Mouse (Mus musculus): Measurements from ENCODE around the gene AB124611. TPM values are rescaled to one million over a fixed set of nuclear protein-coding genes. Genes with fewer than 3 reads are reported as not detected.
"Not testable (repeated sequence)": the region's sequence is repeated elsewhere in the genome, so short reads cannot be mapped to it uniquely, and the experiment has no call there.

The AB124611 gene
- total RNA-seq, 1 experiment from 2014 or later = 2.6 TPM

- ATAC-seq (replicated peaks; ENCODE audit: low read depth, poor library complexity, severe bottlenecking) = no peak
These were observed 8.0 kb upstream of the AB124611 start for GRCm38 (mm10) chr9:21517947-21518495.

- ATAC-seq (replicated peaks; ENCODE audit: low read depth, poor library complexity, severe bottlenecking) = not testable (repeated sequence)
These were observed 7.3 kb upstream of the AB124611 start for GRCm38 (mm10) chr9:21518690-21519089.

GRCm38 (mm10) chr9:21525142-21525936, 637 bp upstream of the AB124611 start:
- peak; percentile 51 for ATAC-seq (replicated peaks; ENCODE audit: low read depth, poor library complexity, severe bottlenecking)

- no peak for ATAC-seq (replicated peaks; ENCODE audit: low read depth, poor library complexity, severe bottlenecking)
These were observed 613 bp downstream of the AB124611 start for GRCm38 (mm10) chr9:21526634-21526944.

DNA sequence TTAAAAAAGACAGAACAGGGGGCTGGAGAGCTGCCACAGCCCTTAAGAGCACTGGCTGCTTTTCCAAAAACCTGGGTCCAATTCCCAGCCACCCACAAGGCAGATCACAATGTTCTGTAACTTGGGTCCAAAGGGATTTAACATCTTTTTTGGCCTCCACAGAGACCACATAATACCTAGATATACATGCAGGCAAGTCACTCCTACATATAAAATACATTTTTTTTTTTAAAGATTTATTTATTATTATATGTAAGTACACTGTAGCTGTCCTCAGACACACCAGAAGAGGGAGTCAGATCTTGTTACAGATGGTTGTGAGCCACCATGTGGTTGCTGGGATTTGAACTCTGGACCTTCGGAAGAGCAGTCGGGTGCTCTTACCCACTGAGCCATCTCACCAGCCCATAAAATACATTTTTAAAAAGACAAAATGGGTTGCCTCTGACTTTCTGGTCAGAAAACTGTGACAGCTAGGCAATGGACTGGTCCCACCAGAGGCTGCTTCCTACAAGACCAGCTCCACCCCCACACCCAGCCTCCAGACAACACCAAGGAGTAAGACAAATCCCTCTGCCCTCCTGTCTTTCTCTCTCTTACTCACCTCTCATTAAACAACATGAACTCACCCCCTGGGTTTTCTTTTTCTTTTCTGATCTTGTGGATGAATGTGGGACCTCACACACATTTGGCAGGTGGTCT, 1.3 kb downstream of the AB124611 start:
- no peak for ATAC-seq (replicated peaks; ENCODE audit: low read depth, poor library complexity, severe bottlenecking)

DNA sequence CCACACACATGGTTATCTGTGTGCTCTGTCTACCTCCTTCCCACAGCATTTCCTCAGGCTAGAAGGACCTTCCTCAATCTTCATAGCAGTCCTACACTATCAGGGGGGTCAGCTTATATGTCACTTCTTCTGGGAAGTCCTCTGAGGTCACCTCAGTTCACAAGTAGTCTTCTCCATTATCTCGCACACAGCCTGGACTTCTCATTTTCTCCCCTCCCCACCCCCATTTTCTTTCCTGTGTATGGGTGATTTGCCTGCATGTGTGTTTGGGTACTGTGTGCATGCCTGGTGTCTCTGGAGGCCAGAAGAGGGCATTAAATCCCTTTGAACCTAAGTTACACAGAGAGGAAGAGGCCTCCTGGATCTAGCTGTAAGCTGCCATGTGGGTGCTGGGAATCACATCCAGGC, 1.9 kb downstream of the AB124611 start:
- ATAC-seq (replicated peaks; ENCODE audit: low read depth, poor library complexity, severe bottlenecking) = peak; percentile 61

DNA sequence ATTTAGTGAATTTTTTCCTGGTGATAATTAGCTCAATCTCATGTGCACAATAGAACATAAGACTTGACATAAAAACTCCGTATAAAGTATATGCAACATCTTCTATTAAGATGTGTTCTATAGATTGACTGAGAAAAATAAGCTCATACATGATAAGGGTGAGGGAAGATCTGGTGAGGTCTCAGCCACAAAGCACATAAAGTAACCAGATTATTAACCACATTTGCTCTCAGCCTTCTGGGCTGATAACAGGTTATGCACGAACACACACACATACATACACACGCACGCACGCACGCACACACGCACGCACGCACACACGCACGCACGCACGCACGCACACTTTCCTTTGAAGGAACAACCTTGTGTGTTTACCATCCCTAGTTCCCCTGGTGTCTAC, 10.5 kb downstream of the AB124611 start:
- ATAC-seq (replicated peaks; ENCODE audit: low read depth, poor library complexity, severe bottlenecking) = no peak

DNA sequence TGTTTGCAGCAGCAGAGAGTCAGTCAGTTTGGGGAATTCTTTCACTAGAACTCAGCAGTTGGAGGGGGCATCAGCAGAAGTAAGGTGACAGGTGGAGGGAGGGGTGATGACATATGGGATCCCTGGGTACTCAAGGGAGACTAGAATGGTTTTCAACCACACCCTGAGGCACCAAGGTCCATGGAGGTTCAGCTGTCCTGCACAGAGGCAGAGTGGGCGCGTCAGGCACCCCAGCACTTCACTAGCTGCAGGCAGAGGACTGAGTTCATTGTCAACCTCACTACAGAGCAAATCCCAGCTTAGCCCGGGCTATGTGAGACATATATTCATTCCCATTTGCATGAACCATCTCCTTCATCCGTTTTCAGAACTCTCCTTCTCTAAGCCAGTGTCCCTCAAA, 11.0 kb downstream of the AB124611 start:
- ATAC-seq (replicated peaks; ENCODE audit: low read depth, poor library complexity, severe bottlenecking) = no peak

- peak; percentile 30; the same call in 1 of the 2 replicates for ATAC-seq (replicated peaks; ENCODE audit: low read depth, poor library complexity, severe bottlenecking)
These were observed 14.2 kb downstream of the AB124611 start for GRCm38 (mm10) chr9:21539981-21540753.

DNA sequence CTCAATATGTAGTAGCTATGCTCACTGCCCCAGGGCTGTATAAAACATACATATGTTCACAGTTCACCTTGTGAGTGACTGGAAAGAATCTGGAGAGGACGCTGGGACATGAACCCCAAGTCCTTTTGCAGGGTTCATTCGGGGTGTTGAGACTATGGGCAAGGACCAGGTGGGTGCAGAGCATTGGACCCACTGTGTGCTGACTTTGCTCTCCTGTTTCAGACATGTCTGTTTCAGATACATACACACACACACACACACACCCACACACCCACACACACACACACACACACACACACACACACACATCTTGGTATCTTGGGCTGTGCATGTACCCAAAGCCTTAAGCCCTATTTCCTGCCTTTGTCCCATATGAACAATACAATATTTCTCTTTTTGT, 16.0 kb downstream of the AB124611 start:
- ATAC-seq (replicated peaks; ENCODE audit: low read depth, poor library complexity, severe bottlenecking) = not testable (repeated sequence)

DNA sequence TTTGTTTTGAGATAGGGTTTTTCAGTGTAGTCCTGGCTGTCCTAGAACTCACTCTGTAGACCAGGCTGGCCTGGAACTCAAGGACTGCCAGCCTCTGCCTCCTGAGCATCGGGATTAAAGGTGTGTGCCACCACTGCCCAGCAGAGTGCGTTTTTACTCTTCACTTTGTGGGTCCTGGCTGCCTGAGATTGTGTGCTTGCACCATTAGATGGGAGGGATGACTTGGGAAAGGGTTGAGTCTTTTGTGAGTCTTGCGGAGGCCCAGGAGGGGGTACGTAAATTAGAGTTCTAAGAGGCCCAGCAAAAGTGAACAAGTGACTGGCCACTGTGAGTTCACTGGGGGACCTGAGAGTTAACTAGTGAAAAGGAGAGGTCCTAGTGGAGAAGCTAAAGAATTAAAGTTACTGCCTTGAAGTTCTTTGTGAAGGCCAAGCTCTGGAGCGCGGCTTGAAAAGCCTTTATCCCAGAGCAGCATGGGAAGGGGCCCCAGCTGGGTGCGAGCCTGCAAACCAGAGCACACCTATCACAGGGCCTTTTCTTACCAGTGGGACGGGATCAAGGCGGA, 19.5 kb downstream of the AB124611 start:
- ATAC-seq (replicated peaks; ENCODE audit: low read depth, poor library complexity, severe bottlenecking) = peak; percentile 40

GRCm38 (mm10) chr9:21545916-21546788, 20.2 kb downstream of the AB124611 start:
- ATAC-seq (replicated peaks; ENCODE audit: low read depth, poor library complexity, severe bottlenecking) = peak; percentile 88

DNA sequence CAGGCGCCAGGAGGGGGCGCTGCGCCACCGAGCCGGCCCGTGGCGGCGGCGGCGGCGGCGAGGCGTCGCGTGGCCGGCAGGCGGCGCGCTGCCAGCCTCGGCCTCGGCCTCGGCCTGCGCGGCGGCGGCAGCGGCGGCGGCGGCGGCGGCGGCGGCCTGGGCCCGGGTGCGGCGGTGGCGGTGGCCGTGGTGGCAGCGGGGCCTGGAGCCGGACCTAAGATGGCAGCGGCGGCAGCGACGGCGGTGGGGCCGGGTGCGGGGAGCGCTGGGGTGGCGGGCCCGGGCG, 20.8 kb downstream of the AB124611 start, which contains the start of gene Carm1:
Carm1 (plus strand) TSS at position 106 of the 286 bp plus-strand sequence.
- ATAC-seq (replicated peaks; ENCODE audit: low read depth, poor library complexity, severe bottlenecking) = no peak

GRCm38 (mm10) chr9:21547075-21547941, 21.3 kb downstream of the AB124611 start:
- ATAC-seq (replicated peaks; ENCODE audit: low read depth, poor library complexity, severe bottlenecking) = no peak

DNA sequence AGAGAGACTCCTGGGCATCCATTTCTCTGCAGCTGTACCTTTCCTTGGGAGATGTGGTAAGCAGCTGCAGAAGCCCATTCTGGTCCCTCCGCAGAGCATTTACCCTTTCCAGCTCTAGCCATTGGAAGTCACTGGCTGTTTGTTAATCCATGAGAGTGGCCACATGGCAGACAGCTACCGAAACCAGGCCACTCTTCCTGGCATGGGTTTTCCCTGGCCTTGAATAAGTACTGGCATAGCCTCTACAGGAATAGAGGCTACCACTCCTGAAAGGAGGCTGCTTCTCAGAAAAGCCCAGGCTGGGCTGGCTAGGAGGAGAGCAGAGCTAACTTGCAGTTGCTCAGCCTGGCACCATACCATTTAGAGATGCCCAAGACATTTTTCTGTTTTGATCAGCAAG, 25.1 kb downstream of the AB124611 start:
- no peak for ATAC-seq (replicated peaks; ENCODE audit: low read depth, poor library complexity, severe bottlenecking)

GRCm38 (mm10) chr9:21553607-21554273, 27.8 kb downstream of the AB124611 start:
- no peak for ATAC-seq (replicated peaks; ENCODE audit: low read depth, poor library complexity, severe bottlenecking)

DNA sequence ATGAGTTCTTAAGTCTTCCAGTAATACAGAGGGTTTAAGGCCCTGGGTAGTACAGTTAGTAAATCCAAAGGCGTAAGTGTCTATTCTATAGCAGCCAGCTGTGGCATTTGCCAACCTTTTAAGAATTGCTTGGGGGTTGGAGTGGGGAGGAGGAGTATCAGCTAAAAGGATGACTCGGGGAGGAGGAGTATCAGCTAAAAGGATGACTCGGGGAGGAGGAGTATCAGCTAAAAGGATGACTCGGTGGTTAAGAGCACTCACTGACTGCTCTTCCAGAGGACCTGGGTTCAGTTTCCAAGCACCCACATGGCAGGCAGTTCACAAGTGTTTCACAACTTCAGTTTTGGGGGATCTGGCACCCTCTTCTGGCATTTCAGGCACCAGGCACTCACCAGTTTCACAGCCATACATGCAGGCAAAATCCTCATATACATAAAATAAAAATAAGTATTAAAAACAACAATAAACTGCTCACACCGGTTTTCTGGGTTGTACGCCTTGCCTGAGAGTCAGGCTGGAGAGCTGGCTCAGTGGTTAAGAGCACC, 29.3 kb downstream of the AB124611 start:
- ATAC-seq (replicated peaks; ENCODE audit: low read depth, poor library complexity, severe bottlenecking) = no peak

DNA sequence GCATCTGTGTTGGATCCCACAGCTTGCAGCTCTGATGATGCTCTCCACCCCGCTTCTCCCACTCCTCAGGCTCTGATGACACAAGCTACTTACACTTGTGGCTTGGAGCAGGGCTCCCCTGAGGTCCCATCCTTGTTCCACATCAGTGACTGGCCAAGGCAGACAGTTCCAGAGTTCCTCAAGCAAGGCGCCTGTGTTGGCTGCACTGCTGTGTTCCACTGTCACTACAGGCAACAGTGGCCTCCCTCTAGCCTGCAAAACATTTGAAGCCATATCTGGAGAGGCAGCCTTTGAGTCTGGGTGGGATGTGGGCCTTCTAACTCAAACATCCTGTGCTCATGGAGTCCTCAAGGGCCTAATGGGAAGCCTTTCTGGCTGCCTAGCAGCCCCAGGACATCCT, 31.0 kb downstream of the AB124611 start:
- no peak for ATAC-seq (replicated peaks; ENCODE audit: low read depth, poor library complexity, severe bottlenecking)

Measured in common myeloid progenitor, adult 5-6 weeks (primary cell).